Mouse (Mus musculus) cerebellum, postnatal 25 days (tissue): ENCODE measurements around the gene Ighmbp2.

Experiments
- DNase-seq, 2 experiments: peaks; one replicate each; pipeline ENCODE4 v3.0.0; 2021; ENCODE audit warnings: mixed read lengths in 2 of 2

The Ighmbp2 gene

DNA sequence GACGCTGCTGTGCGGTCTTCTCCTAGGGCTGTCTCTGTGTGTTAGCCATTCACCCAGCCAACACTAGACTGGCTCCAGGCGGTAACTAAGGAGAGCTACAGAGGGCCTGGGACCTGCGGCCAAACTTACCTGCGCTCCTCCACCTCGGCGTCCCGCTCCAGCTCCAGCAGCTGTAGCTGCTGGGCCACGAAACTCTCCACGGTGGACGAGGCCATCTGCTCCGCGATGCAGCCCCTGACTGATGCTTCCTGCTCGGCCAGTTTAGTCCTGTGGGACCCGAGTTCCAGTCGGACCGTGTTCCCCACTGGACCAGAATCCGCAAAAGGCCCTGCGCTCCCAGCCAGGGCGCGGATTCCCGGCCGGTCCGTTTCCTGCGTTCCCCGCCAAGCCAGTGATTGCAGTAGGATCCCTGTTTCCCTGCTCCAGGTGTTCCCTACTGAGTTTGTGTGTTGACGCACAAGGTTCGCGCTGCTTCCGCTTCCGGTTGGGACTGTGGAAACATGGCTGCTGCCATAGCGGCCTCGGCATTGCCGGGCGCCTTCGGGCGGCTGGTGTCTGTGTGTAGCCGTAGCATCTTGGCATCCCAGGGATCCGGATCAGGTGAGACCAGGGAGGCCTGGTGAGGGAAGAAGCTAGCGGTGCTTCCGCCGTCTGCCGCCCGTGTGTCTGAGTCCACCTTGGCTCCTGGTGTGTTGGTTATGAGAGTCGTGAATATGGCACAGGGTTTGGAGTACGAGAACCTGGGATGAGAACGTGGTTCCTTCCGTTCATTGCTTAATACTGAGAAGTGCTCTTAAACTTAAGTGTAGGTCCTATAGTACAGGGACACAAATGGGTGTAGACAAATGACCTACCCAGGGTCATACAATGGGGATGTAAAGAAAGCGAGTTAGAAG is at the start of gene Ighmbp2, which contains the start of gene Mrpl21:
Gene Ighmbp2 (minus strand): TSS at position 446 of the 896 bp plus-strand sequence.
Gene Mrpl21 (plus strand): TSS at position 330 of the 896 bp plus-strand sequence.
- DNase-seq, result peak; percentile 94 to 96

DNA sequence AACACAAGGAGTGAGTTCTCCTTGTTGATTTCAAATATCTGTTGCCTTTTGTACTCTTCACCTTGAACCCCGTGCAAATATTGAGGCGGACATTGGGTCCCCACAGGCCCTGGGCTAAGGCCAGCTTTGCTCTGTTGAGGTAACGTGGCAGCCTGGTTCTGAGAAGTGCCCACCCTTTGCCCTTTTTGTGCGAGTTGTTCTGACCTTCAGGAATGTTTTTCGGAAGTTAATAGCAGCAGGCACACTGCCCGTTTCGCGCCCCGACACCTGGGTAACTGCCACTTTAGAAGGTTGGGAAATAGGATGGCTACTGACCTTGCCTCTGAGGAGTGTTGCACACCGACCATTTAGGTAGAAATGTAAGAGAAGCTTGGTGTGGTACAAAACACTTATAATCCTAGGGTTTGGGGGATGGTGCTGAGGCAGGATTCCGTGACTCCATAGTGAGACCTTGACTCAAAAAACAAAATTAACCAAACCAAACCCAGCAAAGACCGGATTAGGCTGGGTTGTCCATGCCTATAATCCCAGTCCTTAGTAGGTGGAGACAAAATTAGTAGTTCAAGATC is 43.7 kb upstream of the Ighmbp2 start:
- DNase-seq, result no peak

DNA sequence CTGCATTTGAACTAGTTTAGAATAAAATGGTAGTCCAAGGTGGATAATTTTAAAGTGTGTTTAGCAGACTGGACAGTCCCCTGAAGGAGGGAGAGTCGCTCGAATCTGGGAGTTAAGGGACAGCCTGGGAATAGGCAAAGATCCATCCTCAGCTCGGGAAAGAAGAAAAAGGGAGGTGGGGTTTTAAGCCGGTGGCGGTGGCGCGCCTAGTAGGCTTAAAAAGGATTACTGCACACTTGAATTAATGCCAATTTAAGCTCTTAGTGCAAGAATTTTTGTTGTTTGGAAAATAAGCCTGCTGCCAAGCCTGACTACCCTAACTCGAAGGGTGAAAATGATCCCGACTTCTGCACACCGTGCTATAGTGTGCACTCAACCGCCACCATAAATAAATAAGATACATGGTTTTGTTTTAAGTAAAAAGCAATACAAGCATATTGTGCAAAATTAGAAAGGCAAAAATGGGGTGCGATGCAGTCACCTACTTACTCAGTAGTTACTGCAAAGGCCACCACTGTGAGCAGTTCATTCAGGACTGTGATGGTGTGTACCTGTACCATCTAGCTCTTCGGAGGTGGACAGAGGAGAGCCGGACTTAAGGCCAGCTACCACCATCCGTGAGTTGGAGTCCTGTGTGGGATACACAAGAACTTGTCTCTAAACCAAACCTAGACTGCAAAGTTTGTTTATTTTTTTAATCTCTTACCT is 43.1 kb upstream of the Ighmbp2 start:
- no peak for DNase-seq

DNA sequence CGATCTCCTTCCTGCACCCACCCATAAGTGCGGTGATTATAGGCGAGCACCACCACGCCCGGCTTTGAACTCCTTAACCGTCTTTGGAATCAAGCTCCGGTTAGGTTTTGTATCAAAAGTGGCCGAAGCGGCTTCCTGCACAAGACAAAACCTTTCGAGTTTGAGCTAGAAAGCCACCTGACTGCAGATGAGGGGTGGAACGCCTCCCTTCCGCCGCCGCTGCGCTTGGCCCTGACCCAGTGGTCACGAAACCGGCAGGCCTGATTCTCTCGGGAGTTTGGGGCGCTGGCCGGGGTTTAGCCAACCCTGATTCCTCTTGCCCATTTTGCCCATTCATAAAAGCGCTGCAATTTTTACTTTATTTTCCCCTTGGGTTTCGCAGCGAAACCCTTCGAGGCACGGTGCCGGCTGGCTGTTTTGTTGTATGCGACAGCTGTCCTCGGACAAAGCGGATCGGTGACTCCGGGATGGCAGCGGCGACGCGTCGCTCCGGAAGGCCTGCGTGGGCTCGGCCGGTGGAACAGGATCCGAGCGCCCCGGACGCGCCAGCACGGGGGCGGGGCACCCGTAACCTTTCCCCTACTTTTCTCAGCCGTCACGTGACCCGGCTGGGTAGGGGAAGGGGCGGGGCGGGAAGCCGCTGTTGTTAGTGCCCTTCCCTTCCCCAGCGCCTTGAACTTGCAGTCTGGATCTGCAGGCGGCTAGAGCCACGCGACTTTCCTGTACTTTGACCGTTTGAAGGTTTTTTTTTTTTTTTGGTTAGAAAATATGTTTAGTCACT is 42.3 kb upstream of the Ighmbp2 start:
- DNase-seq, result peak; percentile 71 to 85

DNA sequence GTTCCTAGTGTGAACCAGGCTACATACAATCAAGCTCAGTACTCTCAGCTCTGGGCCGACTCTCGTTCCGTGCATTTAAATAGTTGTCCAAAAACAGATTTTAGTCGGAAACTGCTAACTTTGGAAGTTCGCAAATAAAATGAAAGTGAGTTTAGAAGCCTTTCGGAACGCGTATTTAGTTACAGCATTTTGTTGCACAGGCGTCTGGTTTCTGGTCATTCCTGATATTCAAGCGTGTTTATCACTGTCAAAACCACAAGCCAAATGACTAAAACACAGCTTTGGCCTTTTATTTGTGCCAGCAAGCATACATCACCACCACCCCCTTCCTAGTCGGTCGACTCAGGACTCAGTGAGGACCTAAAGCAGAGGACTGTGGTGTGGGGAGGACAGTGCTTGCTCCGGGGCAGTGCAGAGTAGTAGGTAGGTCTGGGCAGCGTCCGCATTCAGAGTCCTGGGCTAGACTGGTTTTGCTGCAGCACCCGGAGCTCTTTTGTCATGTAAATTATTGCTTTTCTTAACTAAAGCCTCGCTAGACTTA is 41.5 kb upstream of the Ighmbp2 start:
- peak in 1 of 2 experiments; percentile 18 for DNase-seq

DNA sequence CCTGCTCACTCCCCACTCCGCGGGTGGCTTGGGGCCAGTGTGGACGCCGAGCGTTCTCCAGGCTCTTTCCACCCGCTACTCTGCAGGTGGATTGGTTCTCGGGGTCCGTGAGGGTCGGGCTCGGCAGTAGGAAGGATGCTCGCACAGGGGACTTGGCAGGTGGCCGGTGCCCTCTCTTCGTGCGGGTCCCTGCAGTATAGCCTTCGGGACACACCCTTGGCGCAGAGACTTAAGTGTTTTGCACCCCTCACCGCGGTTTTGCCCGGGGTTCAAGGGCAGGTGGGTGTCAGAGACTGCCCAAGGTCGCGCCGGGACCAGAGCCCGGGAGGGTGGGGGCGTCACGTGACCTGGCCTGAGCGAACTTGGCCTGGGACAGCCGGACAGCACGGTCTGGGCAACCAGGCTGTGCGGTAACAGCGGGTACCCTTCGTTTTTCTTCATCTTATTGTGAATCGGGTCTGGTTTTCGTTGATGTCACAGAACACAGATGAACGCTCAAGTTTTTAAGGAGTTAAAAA is 41.0 kb upstream of the Ighmbp2 start:
- DNase-seq, result peak; percentile 45 to 64

DNA sequence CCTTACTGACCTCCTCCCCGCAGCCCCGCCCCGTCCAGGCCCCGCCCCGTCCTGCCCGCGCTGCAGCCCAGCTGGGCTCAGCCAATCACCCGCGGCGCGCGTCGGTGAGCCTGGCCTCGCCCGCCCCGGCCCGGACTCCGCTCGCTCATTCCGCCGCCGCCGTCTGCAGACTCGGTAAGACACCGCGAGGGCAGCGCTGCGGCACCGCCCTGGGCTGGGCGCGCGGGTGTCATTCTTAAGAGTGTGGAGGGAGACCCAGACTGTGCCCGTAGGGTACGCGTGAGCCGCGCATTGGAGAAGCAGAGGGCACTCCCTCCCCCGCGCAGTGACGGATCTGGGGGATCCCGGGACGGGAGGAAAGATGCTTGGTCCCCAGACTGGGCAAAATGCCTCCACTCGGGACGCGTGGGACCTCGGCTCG is 40.4 kb upstream of the Ighmbp2 start:
- peak; percentile 59 to 79 for DNase-seq

DNA sequence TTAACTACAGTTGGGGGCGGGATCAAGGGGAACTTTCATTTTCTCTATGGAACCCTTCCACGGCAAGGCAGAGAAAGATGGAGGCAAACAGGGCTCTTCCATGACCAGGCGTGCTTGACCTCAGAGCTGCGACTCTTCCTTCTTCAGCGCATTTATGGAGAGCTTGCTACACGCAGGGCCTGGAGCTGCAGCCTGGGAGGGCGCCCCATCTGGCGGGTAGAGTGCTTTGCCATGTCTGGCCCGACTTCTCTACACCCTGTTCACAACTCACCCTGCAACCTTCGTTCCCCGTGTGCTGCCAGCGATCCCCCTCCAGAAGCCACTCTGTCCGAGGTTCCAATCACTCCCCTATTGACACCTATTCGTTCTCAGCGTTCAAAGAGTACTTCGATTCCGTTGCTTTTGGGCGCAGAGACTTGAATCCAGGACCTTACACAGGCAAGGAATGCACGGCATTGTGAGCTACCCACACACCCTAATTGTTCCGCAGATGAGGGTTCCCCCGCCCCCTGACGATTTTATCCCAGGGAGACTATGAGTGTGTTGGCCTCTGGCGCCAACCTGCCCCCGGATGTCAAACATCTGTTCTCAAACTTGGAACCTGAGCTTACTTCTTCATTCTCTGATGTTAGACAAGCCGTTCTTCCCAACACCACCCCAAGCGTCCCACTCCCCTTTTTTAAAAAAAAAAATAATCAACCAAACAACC is 39.6 kb upstream of the Ighmbp2 start, which contains the start of gene Cpt1a:
Gene Cpt1a (plus strand): TSS at position 74 of the 709 bp plus-strand sequence.
- peak; percentile 31 to 55 for DNase-seq

DNA sequence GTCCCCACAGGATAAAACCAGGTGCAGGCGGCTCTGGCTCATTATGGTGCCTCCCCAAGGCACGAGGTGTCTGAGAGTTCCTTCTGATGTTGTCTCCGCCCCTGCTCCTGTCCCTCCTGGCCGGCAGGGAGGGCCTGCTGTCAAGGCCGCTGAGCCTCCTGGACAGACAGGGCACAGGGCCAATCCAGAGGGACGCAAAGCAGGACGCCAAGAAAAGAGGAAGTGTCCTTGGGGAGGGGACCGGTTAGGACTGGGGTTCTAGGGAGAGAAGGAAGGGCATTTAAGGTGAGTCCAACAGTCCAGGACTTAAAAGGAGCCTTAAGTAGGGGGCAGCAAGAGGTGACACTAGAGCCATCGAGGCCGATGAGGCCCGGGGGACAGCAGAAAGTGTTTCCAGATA is 38.8 kb upstream of the Ighmbp2 start:
- peak in 1 of 2 experiments; percentile 12 for DNase-seq

DNA sequence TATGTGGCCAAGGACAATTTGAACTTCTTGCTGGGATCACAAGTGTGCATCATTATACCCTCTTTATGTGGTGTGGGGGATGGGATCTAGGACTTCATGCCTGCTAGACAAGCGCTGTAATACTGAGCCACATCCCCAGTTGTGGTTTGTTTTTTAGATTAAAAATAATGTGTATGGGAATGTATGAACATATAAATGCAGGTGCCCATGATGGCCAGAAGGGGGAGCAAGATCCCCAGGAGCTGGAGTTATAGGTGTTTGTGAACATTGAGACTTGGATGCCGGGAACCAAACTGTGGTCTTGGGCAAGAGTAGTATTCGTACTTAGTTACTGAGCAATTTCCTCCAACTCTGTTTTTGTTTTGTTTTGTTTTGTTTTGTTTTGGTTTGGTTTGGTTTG is 38.0 kb upstream of the Ighmbp2 start:
- no peak for DNase-seq

DNA sequence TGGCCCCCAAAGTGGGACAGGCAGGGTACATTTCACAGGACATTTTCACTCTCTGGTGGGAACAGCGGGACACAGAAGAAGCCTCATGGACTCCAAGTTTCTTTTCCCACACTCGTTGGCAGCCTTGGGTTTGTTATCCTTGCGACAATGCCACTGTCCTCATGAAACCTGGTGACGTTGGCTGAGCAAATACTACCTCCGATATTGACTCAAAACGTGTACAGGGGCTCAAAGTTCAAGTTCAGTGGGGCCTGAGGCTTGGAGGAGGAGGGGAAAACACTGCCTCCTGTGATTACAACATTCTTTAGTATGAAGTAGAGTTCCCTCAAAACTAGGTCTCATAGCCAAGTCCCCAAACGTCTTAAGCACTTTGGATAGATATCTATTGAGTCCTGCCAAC is 37.3 kb upstream of the Ighmbp2 start:
- no peak for DNase-seq

DNA sequence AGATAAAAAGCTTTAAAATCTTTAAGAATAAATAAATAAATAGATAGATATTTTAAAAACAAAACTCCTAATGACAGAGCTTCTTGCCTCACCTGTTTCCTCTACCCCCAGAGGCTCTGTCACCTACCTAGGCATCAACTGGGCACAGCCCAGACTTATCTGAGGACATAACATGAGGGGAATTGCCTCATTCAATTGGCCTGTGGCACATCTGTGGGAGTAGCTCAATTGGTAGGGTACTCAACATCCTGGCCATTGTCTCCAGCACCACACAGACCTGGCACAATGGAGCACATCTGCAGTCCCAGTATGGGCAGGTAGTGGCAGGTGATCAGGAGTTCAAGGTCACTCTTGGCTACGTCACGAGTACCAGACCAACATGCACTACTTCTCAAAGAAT is 36.5 kb upstream of the Ighmbp2 start:
- DNase-seq, result no peak

DNA sequence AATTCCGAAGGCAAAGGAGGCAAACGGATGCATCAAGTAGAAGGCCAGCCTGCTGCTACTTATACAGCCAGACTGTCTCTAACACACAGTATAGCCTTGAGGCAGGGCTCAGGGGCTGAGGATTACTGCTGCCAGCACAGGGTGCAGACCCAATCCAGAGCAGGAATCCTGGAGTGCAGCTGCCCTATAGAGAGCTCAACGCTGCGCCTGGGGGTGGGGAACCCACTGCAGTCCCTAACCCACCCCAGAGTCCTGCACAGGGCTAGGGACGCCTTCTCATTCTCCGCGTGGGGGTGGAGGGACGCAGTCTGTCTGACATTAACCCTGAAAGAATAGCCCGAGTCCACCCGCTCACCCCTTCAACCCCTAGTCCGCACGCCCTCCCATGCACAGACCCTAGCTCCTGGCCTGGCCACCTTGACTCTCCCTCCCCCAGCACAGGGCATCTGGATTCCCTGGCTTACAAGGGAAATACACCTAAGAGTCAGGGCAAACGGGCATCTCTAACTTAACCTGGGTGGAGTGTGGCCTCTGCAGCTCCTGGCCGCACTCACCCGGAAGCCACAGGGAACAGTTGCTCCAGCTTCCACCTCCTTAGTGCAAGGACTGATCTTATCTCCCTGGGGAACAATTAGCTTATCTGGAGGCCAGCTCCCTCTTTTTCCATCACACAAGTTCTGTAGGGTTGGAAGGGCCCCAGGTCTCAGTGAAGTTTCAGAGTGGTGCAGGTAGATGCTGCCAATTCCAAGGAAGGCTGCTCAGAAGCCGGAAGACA is 24.5 kb upstream of the Ighmbp2 start:
- DNase-seq, result no peak

DNA sequence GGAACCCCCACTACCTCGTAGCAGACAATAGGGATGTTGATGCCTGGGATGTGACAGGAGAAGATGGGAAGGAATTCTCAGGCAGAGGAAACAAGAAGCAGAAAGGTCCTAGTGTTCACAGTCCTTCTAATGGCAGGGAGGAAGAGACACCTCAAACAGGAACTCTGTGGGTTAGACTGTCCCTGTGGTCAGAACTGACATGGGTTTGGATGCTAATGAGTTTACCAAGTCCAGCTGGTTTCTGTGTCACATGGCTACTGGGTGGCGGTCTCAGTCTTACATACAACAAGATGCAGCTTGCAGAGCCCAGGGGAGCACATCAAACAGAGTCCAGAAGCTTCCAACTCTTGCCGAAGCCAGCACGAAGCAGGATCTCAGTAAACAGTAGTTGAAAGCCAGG is 21.2 kb upstream of the Ighmbp2 start:
- no peak for DNase-seq

DNA sequence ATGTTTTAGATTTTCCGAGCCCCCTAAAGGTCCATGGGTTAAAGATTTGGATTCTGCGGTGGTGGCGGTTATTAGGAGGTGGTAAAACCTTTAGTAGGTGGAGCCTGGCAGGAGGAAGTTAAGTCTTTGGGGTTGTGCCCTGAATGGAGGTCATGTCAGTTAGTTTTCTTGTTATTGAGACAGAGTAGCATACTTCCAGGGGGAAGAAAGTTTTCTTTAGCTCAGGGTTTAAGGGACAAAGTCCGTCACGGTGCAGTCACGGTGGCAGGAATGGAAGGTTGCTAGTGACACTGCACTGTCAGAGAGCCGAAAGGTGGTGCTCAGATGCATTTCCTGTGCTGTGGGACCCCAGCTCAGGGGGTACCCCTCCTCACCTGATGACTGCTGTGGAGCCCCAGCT is 15.0 kb upstream of the Ighmbp2 start:
- DNase-seq, result no peak

DNA sequence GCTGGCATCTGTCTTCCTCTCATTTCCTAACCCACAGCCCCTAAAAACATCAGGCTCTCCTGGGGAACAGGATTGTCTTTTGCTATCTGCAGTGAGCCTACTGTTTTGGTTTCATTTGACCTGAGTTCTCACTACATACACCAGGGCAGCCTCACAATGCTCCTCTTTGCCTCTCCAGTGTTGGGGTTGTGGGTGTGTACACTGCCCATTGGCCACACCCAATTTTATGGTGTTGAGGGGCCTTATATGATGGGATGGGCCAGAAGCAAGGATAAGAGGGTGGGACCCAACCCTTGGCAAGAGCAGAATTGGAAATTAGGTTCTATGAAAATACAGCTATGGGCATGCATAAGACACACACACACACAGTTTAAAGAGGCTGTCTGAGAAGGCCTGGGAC is 14.2 kb upstream of the Ighmbp2 start:
- DNase-seq, result no peak

DNA sequence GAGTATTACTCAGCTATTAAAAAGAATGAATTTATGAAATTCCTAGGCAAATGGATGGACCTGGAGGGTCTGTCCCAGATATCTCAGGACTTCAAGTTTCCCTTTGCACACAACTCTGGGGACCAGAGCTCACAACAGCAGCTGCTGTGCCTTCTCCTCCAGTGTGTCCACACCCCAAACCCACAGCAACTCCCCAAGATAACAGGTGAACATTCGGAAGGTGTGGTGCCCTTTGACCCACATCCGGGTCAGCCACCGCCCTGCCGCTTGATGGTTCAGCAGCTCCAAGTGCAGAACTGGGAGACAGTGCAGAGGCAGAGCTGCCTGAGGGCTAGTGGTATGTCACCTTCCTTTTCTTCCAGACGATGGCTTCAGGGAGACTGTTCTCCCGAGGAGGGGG is 12.4 kb upstream of the Ighmbp2 start:
- DNase-seq, result no peak

DNA sequence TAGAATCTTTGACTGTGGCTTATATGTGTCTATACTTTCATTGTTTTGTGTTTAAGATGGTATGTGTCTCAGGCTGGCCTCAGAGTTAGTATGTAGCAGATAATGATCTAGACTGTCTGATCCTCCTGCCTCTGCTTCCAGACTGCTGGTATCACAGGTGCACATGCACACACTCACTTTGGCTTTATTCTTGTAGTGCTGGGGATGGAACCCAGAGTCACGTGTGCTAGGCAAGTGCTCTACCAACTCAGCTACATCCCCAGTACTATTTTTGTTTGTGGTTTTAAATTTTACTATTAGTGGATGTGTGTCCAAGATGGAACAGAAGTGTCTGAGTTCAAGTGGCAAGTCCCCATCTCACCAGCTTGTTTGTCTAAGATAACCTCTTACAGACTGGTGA is 10.2 kb upstream of the Ighmbp2 start:
- DNase-seq, result no peak

DNA sequence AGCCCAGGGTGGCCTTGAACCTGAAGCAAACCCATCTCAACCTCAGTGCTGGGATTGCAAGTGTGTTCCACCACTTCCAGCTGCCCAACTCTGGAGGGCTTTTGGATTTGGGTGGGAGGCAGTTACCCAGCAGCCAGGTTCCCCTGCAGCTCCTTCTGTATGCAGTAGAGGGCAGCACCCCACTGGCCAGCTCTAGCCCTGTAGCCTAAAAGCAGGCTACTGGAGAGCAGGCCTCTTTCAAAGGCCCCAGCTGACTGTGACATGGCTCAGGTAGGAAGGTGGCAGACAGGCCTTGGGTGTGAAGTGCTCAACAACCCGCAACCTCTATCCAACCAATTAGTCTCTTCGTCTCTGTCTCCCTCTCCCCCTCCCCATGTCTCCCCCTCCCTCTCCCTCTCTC is 9.2 kb upstream of the Ighmbp2 start:
- DNase-seq, result peak; percentile 58 to 71

DNA sequence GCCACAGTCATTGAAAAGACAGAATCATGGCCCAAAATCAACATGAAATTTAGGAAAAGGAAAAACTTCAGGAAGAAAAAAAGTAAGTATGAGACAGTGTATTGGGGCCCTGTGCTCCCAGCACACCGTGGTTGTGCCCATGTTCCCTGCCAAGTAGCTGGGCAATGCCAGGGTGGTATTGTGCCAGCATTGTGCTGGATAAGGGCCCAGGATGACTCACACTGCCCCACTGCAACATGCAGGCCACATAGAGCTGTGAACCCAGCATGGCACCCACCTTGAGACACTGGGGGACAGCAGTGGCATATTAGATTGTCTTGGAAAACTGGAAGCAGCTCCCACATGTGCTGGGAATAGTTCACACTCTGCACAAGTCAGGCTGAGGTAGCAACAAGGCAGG is 6.2 kb upstream of the Ighmbp2 start:
- peak; percentile 55 to 63 for DNase-seq

DNA sequence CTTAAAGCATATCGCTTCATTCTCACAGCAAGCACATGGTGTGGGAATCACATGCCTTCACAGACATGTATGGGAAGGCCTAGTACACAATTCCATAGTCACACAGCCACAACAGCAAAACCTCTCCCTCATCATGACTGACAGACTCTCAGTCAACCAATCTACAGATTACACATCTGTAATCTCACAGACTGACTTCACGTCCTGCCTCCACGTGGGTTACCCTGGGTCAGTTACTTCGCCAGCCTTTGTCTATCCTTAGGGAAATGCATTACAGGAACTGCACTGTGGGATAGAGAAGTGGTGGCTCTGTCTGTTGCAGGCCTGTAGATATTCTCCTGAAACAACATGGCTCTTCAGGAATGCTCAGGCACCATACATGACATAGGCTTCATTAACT is 931 bp downstream of the Ighmbp2 start:
- no peak for DNase-seq
